Mouse (Mus musculus) yolk sac, embryonic 10.5 days (tissue): ENCODE data around the gene Sos2.

Experiments used
- DNase-seq: peaks from one replicate; pipeline ENCODE4 v3.0.0-alpha.2; 2017; ENCODE audit warnings: low spot score

The Sos2 gene

GRCm38 (mm10) chr12:69674576-69675537 is 6.8 kb downstream of the Sos2 start:
- no peak for DNase-seq

- no peak for DNase-seq
These were observed 7.5 kb downstream of the Sos2 start for GRCm38 (mm10) chr12:69674176-69674575.

GRCm38 (mm10) chr12:69666721-69667120 is 14.9 kb downstream of the Sos2 start:
- DNase-seq: no peak

- DNase-seq: no peak
These were observed 20.0 kb downstream of the Sos2 start for GRCm38 (mm10) chr12:69661658-69662057.

- DNase-seq: peak; percentile 17
These were observed 27.7 kb downstream of the Sos2 start for GRCm38 (mm10) chr12:69653973-69654372.

- peak; percentile 36 for DNase-seq
These were observed 32.1 kb downstream of the Sos2 start for GRCm38 (mm10) chr12:69649511-69649910.

GRCm38 (mm10) chr12:69645821-69646616 is 35.6 kb downstream of the Sos2 start:
- peak; percentile 25 for DNase-seq

GRCm38 (mm10) chr12:69644877-69645276 is 36.8 kb downstream of the Sos2 start:
- DNase-seq: no peak

GRCm38 (mm10) chr12:69642877-69643276 is 38.8 kb downstream of the Sos2 start:
- peak; percentile 9 for DNase-seq

GRCm38 (mm10) chr12:69634761-69635160 is 46.9 kb downstream of the Sos2 start:
- no peak for DNase-seq

GRCm38 (mm10) chr12:69618590-69618989 is 63.1 kb downstream of the Sos2 start:
- peak; percentile 49 for DNase-seq

- DNase-seq: no peak
These were observed 77.3 kb downstream of the Sos2 start for GRCm38 (mm10) chr12:69604367-69604766.

GRCm38 (mm10) chr12:69597446-69597845 is 84.2 kb downstream of the Sos2 start:
- DNase-seq: no peak

- DNase-seq: no peak
These were observed 88.5 kb downstream of the Sos2 start for GRCm38 (mm10) chr12:69593130-69593529.

- no peak for DNase-seq
These were observed 98.4 kb downstream of the Sos2 start for GRCm38 (mm10) chr12:69583270-69583629.

GRCm38 (mm10) chr12:69582613-69583269 is 98.9 kb downstream of the Sos2 start, which contains the start of gene Vcpkmt:
Vcpkmt (minus strand) TSS chr12:69583028.
- peak; percentile 87 for DNase-seq

- no peak for DNase-seq
These were observed 99.4 kb downstream of the Sos2 start for GRCm38 (mm10) chr12:69582216-69582612.

GRCm38 (mm10) chr12:69579623-69580022 is 102.0 kb downstream of the Sos2 start:
- DNase-seq: no peak

- DNase-seq: no peak
These were observed 105.5 kb downstream of the Sos2 start for GRCm38 (mm10) chr12:69576120-69576627.

- DNase-seq: peak; percentile 72
These were observed 107.5 kb downstream of the Sos2 start for GRCm38 (mm10) chr12:69573916-69574881.

GRCm38 (mm10) chr12:69573271-69573670 is 108.4 kb downstream of the Sos2 start:
- DNase-seq: no peak
